Mouse (Mus musculus) midbrain, embryonic 11.5 days (tissue): ENCODE results near the gene Enah. TPM values are rescaled to one million over a fixed set of nuclear protein-coding genes. Genes with fewer than 3 reads are reported as not detected.

Source experiments
- ATAC-seq: fragments of 200-750 bp; cut with Nextera tagmentation; 2 replicates; pipeline ENCODE4 v1.8.0; 2017; ENCODE audit warnings: moderate TSS enrichment, moderate library complexity; ENCODE audit not compliant: low FRiP score
- DNase-seq: peaks from one replicate; pipeline ENCODE4 v3.0.0; 2015; ENCODE audit warnings: low spot score; ENCODE audit errors: missing footprints
- H3K27ac ChIP-seq: fragments of 300-500 bp; sonication (generic); 2 replicates; pipeline ENCODE4 v1.5.1; 2014; ENCODE audit warnings: low read depth, low read length
- H3K27me3 ChIP-seq: fragments of 300-500 bp; sonication (generic); 2 replicates; pipeline ENCODE4 v1.6.1; 2014; ENCODE audit warnings: mild to moderate bottlenecking, low read length, moderate library complexity, mixed read lengths; ENCODE audit not compliant: control insufficient read depth, insufficient read depth
- H3K36me3 ChIP-seq: fragments of 300-500 bp; sonication (generic); 2 replicates; pipeline ENCODE4 v1.6.1; 2014; ENCODE audit warnings: mild to moderate bottlenecking, low read length, moderate library complexity, mixed read lengths; ENCODE audit not compliant: control insufficient read depth, insufficient read depth
- H3K4me1 ChIP-seq: fragments of 300-500 bp; sonication (generic); 2 replicates; pipeline ENCODE4 v1.6.1; 2014; ENCODE audit warnings: low read length; ENCODE audit not compliant: control insufficient read depth, insufficient read depth
- H3K4me2 ChIP-seq: fragments of 300-500 bp; sonication (generic); 2 replicates; pipeline ENCODE4 v1.6.1; 2014; ENCODE audit warnings: mild to moderate bottlenecking, moderate library complexity
- H3K4me3 ChIP-seq: fragments of 300-500 bp; sonication (generic); 2 replicates; pipeline ENCODE4 v1.5.1; 2014; ENCODE audit warnings: low read depth, low read length
- H3K9ac ChIP-seq: fragments of 300-500 bp; sonication (generic); 2 replicates; pipeline ENCODE4 v1.6.1; 2014; ENCODE audit warnings: low read length
- H3K9me3 ChIP-seq: fragments of 300-500 bp; sonication (generic); 2 replicates; pipeline ENCODE4 v1.6.1; 2016; ENCODE audit warnings: low read length; ENCODE audit not compliant: control insufficient read depth
- WGBS: fragments of 180-500 bp; shearing (Covaris S2); extraction: QIAGEN DNeasy Blood & Tissue Kit; methylation state at CpG from one replicate; pipeline ENCODE4 v1.1.7; 2014; 5-methylcytosine and 5-hydroxymethylcytosine counted together
- polyA plus RNA-seq: library from polyadenylated mRNA; unstranded; fragments of >200 nt; fragmentation: Nextera tagmentation; extraction: Ambion mirVana; gene quantifications from 2 replicates; pipeline ENCODE4 v1.2.1, GENCODE M21; 2014

Gene Enah
- polyA plus RNA-seq, 1 experiment from 2014 or later = 28.1 TPM

DNA sequence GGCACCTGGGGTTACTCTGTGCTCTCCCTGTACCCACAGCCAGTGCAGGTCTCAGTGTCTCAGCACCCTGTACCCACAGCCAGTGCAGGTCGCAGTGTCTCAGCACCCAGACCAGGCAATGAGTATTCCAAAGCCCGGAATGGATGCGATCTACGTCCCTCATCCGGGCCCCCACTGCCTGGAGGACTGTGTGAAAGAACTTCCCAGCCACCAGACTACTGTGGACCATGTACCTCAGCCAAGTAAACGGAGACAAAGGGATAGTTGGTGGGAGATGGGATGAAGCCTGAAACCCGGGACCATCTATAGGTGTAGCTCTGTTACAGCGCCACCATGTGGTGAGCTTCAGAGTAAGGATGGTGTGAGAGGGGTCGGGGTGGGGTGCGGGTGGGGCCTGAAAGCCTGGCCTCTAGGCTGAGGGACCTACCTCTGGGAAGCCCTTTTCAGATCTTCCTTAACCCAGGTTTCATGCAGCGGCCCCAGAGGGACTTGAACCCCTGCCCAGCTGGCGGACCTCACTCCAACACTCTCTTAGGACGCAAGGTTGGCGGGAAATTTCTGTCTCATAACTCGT is 139.0 kb downstream of the Enah start:
- no peaks in the 10 kb centered on the region for H3K4me1 ChIP-seq
- H3K4me3 ChIP-seq = no peak overlapping the region
- H3K27ac ChIP-seq = no peak overlapping the region
- DNase-seq (no peak), ATAC-seq (peak; percentile 35; the same call in 1 of the 2 replicates)
- no peak overlapping the region for H3K9ac ChIP-seq
- WGBS = 55% methylated on average over 15 of the region's 15 CpGs
- no peak overlapping the region for H3K4me2 ChIP-seq
- H3K36me3 ChIP-seq = no peaks in the 10 kb centered on the region
- no peaks in the 10 kb centered on the region for H3K9me3 ChIP-seq
- H3K27me3 ChIP-seq = no peaks in the 10 kb centered on the region

DNA sequence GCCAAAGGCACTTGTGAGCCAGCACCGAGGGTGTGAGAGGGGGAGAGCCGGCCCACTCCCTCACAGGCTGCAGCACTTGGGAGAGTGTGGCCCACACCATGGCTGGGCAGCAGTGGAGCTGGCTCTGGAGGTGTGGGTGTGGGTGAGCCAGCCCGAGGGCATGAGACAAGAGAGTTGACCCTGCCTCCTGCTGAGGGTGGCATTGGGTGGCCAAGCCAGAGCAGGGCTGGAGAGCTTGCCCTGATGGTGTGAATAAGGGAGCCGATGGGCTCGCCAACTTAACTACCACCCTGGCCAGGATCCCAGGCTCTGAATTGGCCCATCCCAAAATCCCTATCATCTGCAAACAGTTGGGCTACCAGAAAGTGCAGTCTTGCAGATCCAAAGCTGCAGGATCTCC is 141.4 kb downstream of the Enah start:
- H3K9me3 ChIP-seq = no peaks in the 10 kb centered on the region
- ATAC-seq = no peak
- 82% methylated on average over 5 of the region's 5 CpGs for WGBS
- no peaks in the 10 kb centered on the region for H3K27me3 ChIP-seq
- H3K27ac ChIP-seq = no peak overlapping the region
- H3K4me2 ChIP-seq = no peak overlapping the region
- H3K4me3 ChIP-seq = no peak overlapping the region
- H3K36me3 ChIP-seq = no peaks in the 10 kb centered on the region
- no peak overlapping the region for H3K9ac ChIP-seq
- no peak for DNase-seq
- H3K4me1 ChIP-seq = no peaks in the 10 kb centered on the region

DNA sequence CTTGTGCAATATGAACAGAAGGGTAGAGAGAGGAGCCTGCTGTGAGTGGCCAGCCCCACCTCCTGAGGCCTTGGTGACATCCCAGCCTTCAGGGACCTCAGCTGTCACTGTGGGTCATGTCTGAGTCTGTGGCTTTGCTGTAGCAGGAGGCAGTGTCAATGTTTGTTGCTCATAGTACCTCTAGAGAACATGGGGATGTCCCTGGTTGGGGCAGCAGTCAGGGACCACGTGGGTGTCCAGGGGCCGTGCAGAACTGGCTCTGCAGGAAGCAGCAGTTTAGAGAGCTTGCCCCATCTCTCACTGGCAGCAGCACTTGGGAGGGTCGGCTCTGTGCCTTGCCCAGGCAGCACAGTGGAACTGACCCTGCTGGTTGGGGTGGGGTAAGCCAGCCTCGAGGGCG is 142.7 kb downstream of the Enah start:
- Histone ChIP-seq H3K36me3 (no peaks in the 10 kb centered on the region), H3K4me3 (no peak overlapping the region), H3K9me3 (no peaks in the 10 kb centered on the region), H3K27ac (no peak overlapping the region), H3K27me3 (no peaks in the 10 kb centered on the region), H3K4me2 (no peak overlapping the region), H3K9ac (no peak overlapping the region), H3K4me1 (no peaks in the 10 kb centered on the region)
- ATAC-seq (no peak), DNase-seq (no peak)
- 65% methylated on average over 5 of the region's 5 CpGs for WGBS

DNA sequence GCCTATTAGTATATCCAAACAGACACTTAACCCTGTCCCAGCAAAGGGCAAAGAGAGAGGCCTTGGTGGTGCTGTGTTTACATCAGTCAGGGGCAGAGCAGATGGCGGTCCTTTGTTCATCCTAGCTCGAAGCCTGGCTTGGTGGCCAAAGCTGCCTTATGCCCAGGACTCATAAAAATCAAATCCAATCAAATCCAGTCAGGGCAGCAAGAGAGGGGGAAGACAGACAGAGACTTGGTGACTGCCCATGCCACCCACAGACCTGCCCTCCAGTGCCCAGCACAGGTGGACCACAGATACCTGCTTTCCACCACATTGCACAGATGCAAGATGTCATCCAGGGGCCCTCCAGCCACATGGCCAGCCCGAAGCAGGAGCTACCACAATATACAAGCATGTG is 143.1 kb downstream of the Enah start:
- Histone ChIP-seq H3K27me3 (no peaks in the 10 kb centered on the region), H3K9ac (no peak overlapping the region), H3K4me3 (no peak overlapping the region), H3K4me2 (no peak overlapping the region), H3K9me3 (no peaks in the 10 kb centered on the region), H3K36me3 (no peaks in the 10 kb centered on the region), H3K27ac (no peak overlapping the region), H3K4me1 (no peaks in the 10 kb centered on the region)
- WGBS = 80% methylated on average over 3 of the region's 3 CpGs
- ATAC-seq (no peak), DNase-seq (no peak)

DNA sequence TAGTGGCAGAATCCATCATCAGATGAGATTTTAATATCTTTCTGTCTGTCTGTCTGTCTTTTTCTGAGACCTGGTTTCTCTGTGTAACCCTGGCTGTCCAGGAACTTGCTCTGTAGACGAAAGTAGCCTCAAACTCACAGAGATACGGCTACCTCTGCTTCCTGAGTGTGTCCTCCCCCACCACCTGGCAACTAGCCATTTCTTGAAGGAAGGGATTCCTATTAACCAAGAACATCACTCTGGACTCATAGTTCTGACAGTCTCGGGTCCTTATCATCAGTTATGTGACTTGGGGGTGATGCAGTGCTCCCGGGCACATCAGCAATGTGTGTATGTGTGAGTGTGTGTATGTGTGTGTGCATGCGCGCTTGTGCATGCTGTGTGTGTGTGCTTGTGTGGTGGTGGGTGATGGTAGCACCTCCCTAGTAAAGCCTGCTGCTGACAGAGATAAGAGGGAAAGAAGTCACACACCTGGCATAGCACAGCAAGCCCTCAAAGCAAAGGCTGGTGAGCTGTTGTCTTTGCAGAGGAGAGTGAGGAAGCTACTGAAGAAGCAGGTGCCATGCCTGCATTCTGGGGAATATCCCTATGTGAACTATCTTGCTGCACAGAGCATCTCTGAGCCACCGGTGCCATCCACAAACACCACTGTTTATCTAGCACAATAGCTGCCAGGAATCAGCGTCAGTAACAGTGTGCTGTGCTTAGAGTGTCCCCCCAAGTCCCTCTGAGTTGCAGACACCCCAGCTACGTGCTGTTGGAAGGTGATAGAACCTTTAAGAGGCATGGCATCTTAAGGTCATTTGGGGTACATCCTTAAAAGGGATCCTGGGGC is 146.5 kb downstream of the Enah start:
- Histone ChIP-seq H3K4me3 (no peak overlapping the region), H3K9ac (no peak overlapping the region), H3K27me3 (no peaks in the 10 kb centered on the region), H3K4me1 (no peaks in the 10 kb centered on the region), H3K9me3 (no peaks in the 10 kb centered on the region), H3K27ac (no peak overlapping the region), H3K4me2 (no peak overlapping the region), H3K36me3 (no peaks in the 10 kb centered on the region)
- ATAC-seq (no peak), DNase-seq (no peak)
- 83% methylated on average over 9 of the region's 9 CpGs for WGBS

DNA sequence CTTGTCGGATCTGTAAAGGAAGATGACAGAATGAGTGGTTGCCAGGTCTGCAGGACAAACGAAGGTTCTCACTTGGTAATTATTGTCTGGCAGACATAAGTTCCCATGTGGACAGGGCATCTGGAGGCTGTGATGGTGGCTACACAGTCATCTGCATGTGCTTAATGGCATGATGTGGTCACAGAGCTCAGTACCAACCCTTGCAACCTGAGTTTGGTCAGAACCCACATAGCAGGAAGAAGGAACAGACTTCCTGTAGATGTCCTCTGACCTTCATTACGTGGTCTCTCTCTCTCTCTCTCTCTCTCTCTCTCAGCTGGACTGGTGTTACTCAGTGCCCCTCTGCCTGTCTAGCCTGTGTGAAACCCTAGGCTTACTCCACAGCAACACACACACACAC is 147.2 kb downstream of the Enah start:
- no peaks in the 10 kb centered on the region for H3K4me1 ChIP-seq
- no peaks in the 10 kb centered on the region for H3K9me3 ChIP-seq
- DNase-seq = no peak
- H3K36me3 ChIP-seq = no peaks in the 10 kb centered on the region
- no peak overlapping the region for H3K4me2 ChIP-seq
- no peak overlapping the region for H3K27ac ChIP-seq
- H3K27me3 ChIP-seq = no peaks in the 10 kb centered on the region
- H3K9ac ChIP-seq = no peak overlapping the region
- WGBS = 87% methylated on average over 3 of the region's 3 CpGs
- no peak for ATAC-seq
- no peak overlapping the region for H3K4me3 ChIP-seq

DNA sequence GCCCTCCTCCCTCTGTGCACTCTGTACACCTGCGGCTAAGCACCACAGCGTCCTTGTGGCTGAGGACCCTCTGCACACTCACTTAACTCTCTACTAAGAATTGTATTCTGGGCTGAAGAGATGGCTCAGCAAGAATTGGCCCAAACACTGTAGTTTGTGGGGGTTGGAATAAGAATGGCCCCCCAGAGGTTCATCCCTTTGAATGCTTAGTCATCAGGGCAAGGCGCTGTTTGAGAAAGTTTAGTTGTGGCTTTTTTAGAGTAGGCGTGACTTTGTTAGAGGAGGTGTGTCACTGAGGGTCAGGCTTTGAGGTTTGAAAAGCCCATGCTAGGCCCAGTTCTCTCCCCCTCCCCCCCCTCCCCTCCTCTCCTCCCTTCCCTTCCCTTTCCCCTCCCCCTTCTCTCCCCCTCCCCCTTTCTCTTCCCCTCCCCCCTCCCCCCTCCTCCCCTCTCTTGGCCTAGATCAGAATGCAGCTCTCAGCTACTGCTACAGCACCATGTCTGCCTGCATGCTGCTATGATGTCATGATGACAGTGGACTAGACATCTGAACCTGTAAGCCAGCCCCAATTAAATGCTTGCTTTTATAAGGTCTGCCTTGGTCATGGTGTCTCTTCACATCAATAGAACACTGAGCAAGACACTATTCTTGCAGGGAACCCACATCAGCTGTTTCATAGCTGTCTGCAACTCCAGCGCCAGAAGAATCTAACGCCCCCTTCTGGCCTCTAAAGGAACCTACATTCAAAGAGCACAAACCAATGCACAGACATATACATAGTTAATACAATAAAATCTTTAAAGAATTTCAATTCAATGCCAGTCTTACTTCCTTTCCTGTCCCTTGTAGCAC is 153.1 kb downstream of the Enah start:
- ATAC-seq (no peak), DNase-seq (no peak)
- Histone ChIP-seq H3K9ac (no peak overlapping the region), H3K36me3 (no peaks in the 10 kb centered on the region), H3K27ac (no peak overlapping the region), H3K4me2 (no peak overlapping the region), H3K4me1 (no peaks in the 10 kb centered on the region), H3K27me3 (no peaks in the 10 kb centered on the region), H3K9me3 (no peaks in the 10 kb centered on the region), H3K4me3 (no peak overlapping the region)
- WGBS = 87% methylated on average over 6 of the region's 6 CpGs

DNA sequence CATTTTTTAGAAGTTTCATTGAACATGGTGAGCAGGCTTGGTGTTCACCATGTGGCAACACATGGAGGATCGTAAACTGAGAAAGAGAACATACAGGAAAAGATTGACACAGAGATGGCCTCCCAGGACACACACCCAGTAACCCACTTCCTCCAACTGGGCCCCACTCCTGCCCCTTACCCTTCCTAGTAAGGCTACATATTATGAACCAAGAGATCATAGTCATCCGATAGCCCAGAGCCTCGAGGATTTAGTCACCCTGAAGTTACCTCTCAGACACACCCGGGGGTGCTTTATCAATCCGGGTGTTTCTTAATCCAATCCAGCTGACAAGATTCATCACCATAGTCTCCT is 153.9 kb downstream of the Enah start:
- Histone ChIP-seq H3K9me3 (no peaks in the 10 kb centered on the region), H3K4me3 (no peak overlapping the region), H3K4me2 (no peak overlapping the region), H3K9ac (no peak overlapping the region), H3K27me3 (no peaks in the 10 kb centered on the region), H3K36me3 (no peaks in the 10 kb centered on the region), H3K4me1 (no peaks in the 10 kb centered on the region), H3K27ac (no peak overlapping the region)
- DNase-seq (no peak), ATAC-seq (no peak)
- 83% methylated on average over 5 of the region's 5 CpGs for WGBS
